Mouse (Mus musculus): ENCODE measurements around the gene Trim71. TPM values are rescaled to one million over a fixed set of nuclear protein-coding genes. Genes with fewer than 3 reads are reported as not detected.

Gene Trim71
- total RNA-seq, 2 experiments from 2014 or later: 0.72 to 0.84 TPM

- Histone ChIP-seq H3K4me3 (no peak overlapping the region), H3K27ac (no peak overlapping the region)
- DNase-seq (ENCODE audit: extremely low spot score in 1 of 2, low spot score in 2 of 2): no peak
- TF ChIP-seq CTCF (IDR thresholded peaks at IDR 0.05): no peak
- intact Hi-C loops (cut with DNase I): no loop called here
Measured at GRCm38 (mm10) chr9:114568682-114569474, 4.7 kb upstream of the Trim71 start.

DNA sequence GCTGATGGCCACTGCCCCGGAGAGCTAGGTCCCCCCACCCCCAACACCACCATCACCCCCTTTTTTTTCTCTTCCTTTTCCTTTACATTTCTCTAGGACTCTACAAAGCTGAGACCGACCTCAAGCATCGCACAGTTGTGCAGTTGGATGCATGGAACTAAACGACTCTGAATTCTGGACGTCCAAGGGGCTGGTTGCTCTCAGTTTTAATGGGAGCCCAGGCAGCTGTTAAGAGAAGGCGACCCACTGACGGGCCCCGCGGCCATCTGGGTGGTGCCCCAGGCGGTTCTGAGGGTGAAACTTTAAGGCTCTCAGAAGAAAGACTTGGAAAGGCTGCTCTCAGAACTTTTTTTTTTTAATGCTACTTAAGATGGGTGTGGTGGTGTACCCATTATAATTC is 498 bp upstream of the Trim71 start:
- no peak for DNase-seq (ENCODE audit: extremely low spot score in 1 of 2, low spot score in 2 of 2)
- no peak overlapping the region for H3K4me3 ChIP-seq
- intact Hi-C loops (cut with DNase I): no loop called here
- no peak overlapping the region for H3K27ac ChIP-seq
- TF ChIP-seq CTCF (IDR thresholded peaks at IDR 0.05): no peak

DNA sequence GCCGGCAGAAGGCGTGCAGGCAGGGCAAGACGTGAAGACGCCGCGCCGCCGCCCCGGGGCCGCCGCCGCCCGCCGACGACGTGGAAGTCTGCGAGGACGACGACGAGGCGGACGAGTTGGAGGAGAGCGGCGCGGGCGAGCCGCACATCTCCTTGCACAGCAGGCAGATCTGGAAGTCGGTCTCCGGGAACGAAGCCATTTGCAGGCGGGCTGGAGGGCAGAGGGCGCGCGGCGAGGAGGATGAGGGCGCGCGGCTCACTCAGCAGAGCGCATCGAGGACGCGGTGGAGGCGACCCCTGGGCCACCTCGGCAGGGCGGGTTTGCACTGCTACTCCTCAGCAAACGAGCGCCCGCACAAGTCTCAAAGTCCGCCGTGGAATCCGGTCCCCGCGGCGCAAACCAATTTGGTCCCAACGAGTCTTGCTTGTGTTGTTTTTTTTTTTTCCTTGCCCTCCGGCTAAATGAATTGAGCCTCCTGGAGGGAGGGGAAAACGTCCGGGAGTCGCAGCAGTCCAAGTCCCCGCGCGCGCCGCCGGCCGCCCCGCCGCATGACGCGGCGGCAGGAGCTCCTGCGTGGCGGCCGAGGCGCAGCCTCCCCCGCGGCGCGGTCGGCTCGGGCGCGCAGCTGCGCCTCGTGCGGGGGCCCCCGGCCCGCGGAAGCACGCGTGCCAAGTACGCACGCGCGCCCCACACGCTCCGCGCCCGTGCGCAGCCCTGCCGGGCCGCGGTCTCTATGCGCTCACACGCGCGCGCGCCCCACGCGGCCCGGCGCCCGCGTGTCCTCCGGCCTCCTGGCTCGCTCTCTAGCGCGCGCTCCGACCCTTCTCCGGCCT is 1.0 kb downstream of the Trim71 start:
- intact Hi-C loops (cut with DNase I): no loop called here
- Histone ChIP-seq H3K27ac (no peak overlapping the region), H3K4me3 (peak overlapping the region; percentile 47)
- TF ChIP-seq CTCF (IDR thresholded peaks at IDR 0.05): no peak
- peak; percentile 33 to 40 for DNase-seq (ENCODE audit: extremely low spot score in 1 of 2, low spot score in 2 of 2)

GRCm38 (mm10) chr9:114562031-114562918 is 1.9 kb downstream of the Trim71 start:
- DNase-seq (ENCODE audit: extremely low spot score in 1 of 2, low spot score in 2 of 2): peak in 1 of 2 experiments; percentile 14
- intact Hi-C loops (cut with DNase I): no loop called here

DNA sequence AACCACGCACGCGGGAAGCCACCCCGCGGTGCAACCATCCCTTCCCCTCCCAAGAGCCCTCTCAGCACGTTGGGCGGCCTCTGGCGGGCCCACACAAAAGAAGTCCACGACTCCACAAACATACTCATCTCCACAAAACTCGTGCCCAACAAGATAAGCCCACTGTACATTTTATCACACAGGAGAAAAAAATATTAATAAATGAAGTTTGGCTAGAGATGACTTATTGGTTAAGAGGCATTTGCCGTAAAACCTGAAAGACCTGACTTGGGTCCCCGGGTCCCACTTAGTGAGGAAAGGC is 2.5 kb downstream of the Trim71 start:
- intact Hi-C loops (cut with DNase I): no loop called here
- no peak for TF ChIP-seq CTCF (IDR thresholded peaks at IDR 0.05)
- no peak overlapping the region for H3K4me3 ChIP-seq
- no peak overlapping the region for H3K27ac ChIP-seq
- no peak for DNase-seq (ENCODE audit: extremely low spot score in 1 of 2, low spot score in 2 of 2)

More at GRCm38 (mm10) chr9:114562031-114562918, 1.9 kb downstream of the Trim71 start:
- no peak overlapping the region for H3K27ac ChIP-seq
- peak overlapping the region; percentile 33 for H3K4me3 ChIP-seq
- TF ChIP-seq CTCF (IDR thresholded peaks at IDR 0.05): no peak

GRCm38 (mm10) chr9:114560771-114561670 is 3.1 kb downstream of the Trim71 start:
- Histone ChIP-seq H3K4me3 (no peak overlapping the region), H3K27ac (no peak overlapping the region)
- intact Hi-C loops (cut with DNase I): no loop called here
- no peak for DNase-seq (ENCODE audit: extremely low spot score in 1 of 2, low spot score in 2 of 2)
- TF ChIP-seq CTCF (IDR thresholded peaks at IDR 0.05): no peak

DNA sequence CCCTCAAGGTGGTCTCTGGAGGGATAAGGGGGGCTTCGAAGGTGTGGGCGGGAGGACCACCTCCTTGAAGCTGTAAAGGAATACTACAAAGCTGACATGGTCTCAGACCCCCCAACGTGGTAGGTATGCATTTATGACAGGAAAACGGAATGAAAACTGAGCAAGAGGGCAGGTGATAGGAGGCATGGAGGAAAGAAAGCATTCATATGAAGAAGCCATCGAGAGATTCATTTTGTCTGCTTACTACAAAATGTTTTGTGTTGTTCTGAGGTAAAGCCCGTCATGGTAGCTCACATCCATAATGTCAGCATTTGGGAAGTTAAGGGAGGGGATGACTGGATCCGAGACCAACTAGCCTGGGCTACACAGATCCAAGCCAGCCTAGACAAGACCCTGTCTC is 4.0 kb downstream of the Trim71 start:
- no peak for TF ChIP-seq CTCF (IDR thresholded peaks at IDR 0.05)
- no peak for DNase-seq (ENCODE audit: extremely low spot score in 1 of 2, low spot score in 2 of 2)
- no peak overlapping the region for H3K4me3 ChIP-seq
- no peak overlapping the region for H3K27ac ChIP-seq
- intact Hi-C loops (cut with DNase I): no loop called here

- no peak for DNase-seq (ENCODE audit: extremely low spot score in 1 of 2, low spot score in 2 of 2)
- intact Hi-C loops (cut with DNase I): no loop called here
- no peak overlapping the region for H3K4me3 ChIP-seq
- TF ChIP-seq CTCF (IDR thresholded peaks at IDR 0.05): no peak
- H3K27ac ChIP-seq: no peak overlapping the region
Measured at GRCm38 (mm10) chr9:114557086-114557485, 7.1 kb downstream of the Trim71 start.

- intact Hi-C loops (cut with DNase I): no loop called here
- Histone ChIP-seq H3K4me3 (no peak overlapping the region), H3K27ac (no peak overlapping the region)
- DNase-seq (ENCODE audit: extremely low spot score in 1 of 2, low spot score in 2 of 2): no peak
- no peak for TF ChIP-seq CTCF (IDR thresholded peaks at IDR 0.05)
Measured at GRCm38 (mm10) chr9:114556276-114556855, 7.8 kb downstream of the Trim71 start.

GRCm38 (mm10) chr9:114554355-114554979 is 9.7 kb downstream of the Trim71 start:
- no peak for TF ChIP-seq CTCF (IDR thresholded peaks at IDR 0.05)
- no peak for DNase-seq (ENCODE audit: extremely low spot score in 1 of 2, low spot score in 2 of 2)
- no peak overlapping the region for H3K4me3 ChIP-seq
- intact Hi-C loops (cut with DNase I): no loop called here
- no peak overlapping the region for H3K27ac ChIP-seq
